Comparison of ENCODE assay signal across 17 mouse cellular contexts in the genomic region with DNA sequence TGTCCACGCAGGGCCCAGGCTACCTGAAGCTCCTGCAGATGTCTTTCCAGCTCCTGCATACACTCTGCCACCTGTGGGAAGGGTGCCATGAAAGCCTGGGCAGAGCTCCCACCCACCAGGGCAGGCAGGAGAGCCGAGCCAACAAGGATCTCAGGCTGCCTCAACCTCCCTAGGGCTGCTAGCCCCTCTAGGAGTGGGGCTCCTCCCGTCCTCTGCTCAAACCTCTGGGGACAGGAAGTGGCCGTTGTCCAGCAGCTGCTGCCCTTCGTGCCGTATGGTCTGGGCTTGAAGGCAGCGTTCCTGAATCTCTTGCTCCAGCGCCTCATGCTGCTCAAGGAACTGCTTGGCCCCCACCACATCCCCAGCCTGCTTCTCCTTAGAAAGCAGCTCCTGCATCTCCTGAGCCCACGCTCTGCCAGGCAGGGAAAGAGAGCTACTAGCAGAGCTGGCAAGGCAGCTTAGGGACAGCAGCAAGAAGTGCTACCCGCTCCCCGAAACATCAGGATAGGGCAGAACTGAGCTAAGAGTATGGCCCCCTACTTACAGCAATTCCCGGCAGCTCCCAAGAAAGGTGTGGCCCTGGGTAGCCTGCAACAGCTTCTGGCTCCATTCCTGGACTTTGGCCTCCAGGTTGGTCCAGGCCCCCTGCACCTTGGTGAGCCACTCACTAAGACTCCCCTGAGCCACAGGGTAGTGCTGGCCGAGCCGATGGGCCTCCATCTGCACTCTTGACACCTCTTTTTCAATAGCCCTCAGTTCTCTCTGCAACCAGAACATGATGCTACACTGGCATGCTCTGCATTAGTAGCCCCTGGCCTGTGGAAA. TPM values are rescaled to one million over a fixed set of nuclear protein-coding genes. Genes with fewer than 3 reads are reported as not detected.
DNase-seq lines count a peak whose midpoint lies in the region; ATAC-seq lines count a peak whose summit lies in the region.
"Had no signal": no experiment of that assay in that cellular context is flagged by ENCODE, and none has a peak within 500 bp of the region (broad histone marks: within the 10 kb centered on the region; RNA-seq: fewer than 3 reads in every experiment).

No protein-coding gene starts in this region.

- H3K9me3 ChIP-seq in heart, embryonic 16.5 days (replicated peaks; ENCODE audit: control insufficient read depth, low read length): no peaks in the 10 kb centered on the region
- H3K9me3 ChIP-seq in midbrain, embryonic 11.5 days (ENCODE audit: control insufficient read depth, low read length): no peaks in the 10 kb centered on the region
- no peaks in the 10 kb centered on the region for H3K9me3 ChIP-seq in midbrain, embryonic 16.5 days (replicated peaks; ENCODE audit: control insufficient read depth, low read length, poor library complexity, severe bottlenecking)
- H3K9me3 ChIP-seq in neural tube, embryonic 15.5 days (replicated peaks): no peaks in the 10 kb centered on the region
- H3K9me3 ChIP-seq: G1E; heart, embryonic 13.5 days; liver, embryonic 12.5 days had no signal

- peaks cover 6% of the 10 kb centered on the region for H3K36me3 ChIP-seq in heart, embryonic 16.5 days (ENCODE audit: control insufficient read depth, insufficient read depth)
- 0 out of 2 replicates have a peak, but pooled peaks cover under 1% of the 10 kb centered on the region for H3K36me3 ChIP-seq in midbrain, embryonic 11.5 days (ENCODE audit: control insufficient read depth, insufficient read depth, low read length)
- H3K36me3 ChIP-seq in midbrain, embryonic 16.5 days (ENCODE audit: control insufficient read depth, insufficient read depth, low read length): peaks cover 4% of the 10 kb centered on the region; the same call in 1 of the 2 replicates
- peaks cover 9% of the 10 kb centered on the region for H3K36me3 ChIP-seq in neural tube, embryonic 15.5 days
- H3K36me3 ChIP-seq: G1E had no signal

- no peak for DNase-seq in heart, adult 9 months (ENCODE audit: low spot score in 2 of 2)
- DNase-seq in midbrain, embryonic 11.5 days (ENCODE audit: low spot score, missing footprints): peak; percentile 61
- DNase-seq in left cerebral cortex, postnatal 4 days: peak; percentile 48
- peak; percentile 74 for DNase-seq in telencephalon, adult 2 months (ENCODE audit: low read depth, low spot score)
- DNase-seq in spleen, adult 18-20 months: no peak
- DNase-seq: B cell, adult 2 months; cerebellum, adult 2 months; gastrocnemius, adult 2 months; thymus, postnatal 14 days had no signal

- 0 out of 2 replicates have a peak, but pooled peaks cover 6% of the 10 kb centered on the region for H3K4me1 ChIP-seq in heart, embryonic 16.5 days (ENCODE audit: control insufficient read depth, insufficient read depth, low read length)
- no peaks in the 10 kb centered on the region for H3K4me1 ChIP-seq in midbrain, embryonic 11.5 days (ENCODE audit: control insufficient read depth, insufficient read depth, low read length)
- no peaks in the 10 kb centered on the region for H3K4me1 ChIP-seq in midbrain, embryonic 16.5 days (ENCODE audit: control insufficient read depth, insufficient read depth, low read length)
- H3K4me1 ChIP-seq in neural tube, embryonic 15.5 days: no peaks in the 10 kb centered on the region

- no peak overlapping the region for H3K27ac ChIP-seq in heart, embryonic 16.5 days (ENCODE audit: low read length)
- H3K27ac ChIP-seq in midbrain, embryonic 11.5 days (ENCODE audit: low read depth, low read length): no peak overlapping the region
- H3K27ac ChIP-seq in midbrain, embryonic 16.5 days (ENCODE audit: low read length): no peak overlapping the region
- no peak overlapping the region for H3K27ac ChIP-seq in neural tube, embryonic 15.5 days (replicated peaks)
- H3K27ac ChIP-seq: gastrocnemius, adult 2 months; heart, embryonic 13.5 days; liver, embryonic 12.5 days; macrophage had no signal

- H3K4me2 ChIP-seq in heart, embryonic 16.5 days (ENCODE audit: low read depth, low read length): no peak overlapping the region
- H3K4me2 ChIP-seq in midbrain, embryonic 11.5 days: no peak overlapping the region
- no peak overlapping the region for H3K4me2 ChIP-seq in midbrain, embryonic 16.5 days (ENCODE audit: low read length)
- no peak overlapping the region for H3K4me2 ChIP-seq in neural tube, embryonic 15.5 days
- H3K4me2 ChIP-seq: heart, embryonic 13.5 days; liver, embryonic 12.5 days had no signal

- WGBS in heart, embryonic 16.5 days: 64% methylated on average over 14 of the region's 14 CpGs
- 73% methylated on average over 14 of the region's 14 CpGs for WGBS in midbrain, embryonic 11.5 days
- 65% methylated on average over 14 of the region's 14 CpGs for WGBS in midbrain, embryonic 16.5 days
- 74% methylated on average over 14 of the region's 14 CpGs for whole genome bisulfite sequencing in neural tube, embryonic 15.5 days

- intact Hi-C loops in left cerebral cortex, postnatal 4 days (cut with DNase I): no loop called here

- 0 out of 2 replicates have a peak overlapping the region, but pooled peaks have one; percentile 2 for H3K9ac ChIP-seq in heart, embryonic 16.5 days (ENCODE audit: low read length)
- H3K9ac ChIP-seq in midbrain, embryonic 11.5 days (ENCODE audit: low read length): no peak overlapping the region
- H3K9ac ChIP-seq in midbrain, embryonic 16.5 days (ENCODE audit: low read depth, low read length): no peak overlapping the region
- H3K9ac ChIP-seq in neural tube, embryonic 15.5 days (replicated peaks): no peak overlapping the region
- H3K9ac ChIP-seq: heart, embryonic 13.5 days; liver, embryonic 12.5 days had no signal

- ATAC-seq in heart, embryonic 16.5 days (replicated peaks; ENCODE audit: extremely low read depth, insufficient read depth, low FRiP score): no peak
- no peak for ATAC-seq in midbrain, embryonic 11.5 days (ENCODE audit: low FRiP score)
- no peak for ATAC-seq in midbrain, embryonic 16.5 days
- ATAC-seq in neural tube, embryonic 15.5 days (ENCODE audit: low FRiP score): no peak
- ATAC-seq: inflammation-experienced regulatory T-cells, adult 6 months; liver, embryonic 12.5 days had no signal

- H3K27me3 ChIP-seq in heart, embryonic 16.5 days (ENCODE audit: control insufficient read depth, insufficient read depth, low read length): no peaks in the 10 kb centered on the region; the same call in 1 of the 2 replicates
- no peaks in the 10 kb centered on the region for H3K27me3 ChIP-seq in midbrain, embryonic 11.5 days (ENCODE audit: control insufficient read depth, insufficient read depth, low read length)
- H3K27me3 ChIP-seq in midbrain, embryonic 16.5 days (ENCODE audit: control insufficient read depth, insufficient read depth, low read depth, low read length): no peaks in the 10 kb centered on the region
- no peaks in the 10 kb centered on the region for H3K27me3 ChIP-seq in neural tube, embryonic 15.5 days (replicated peaks)

- H3K4me3 ChIP-seq in heart, embryonic 16.5 days (ENCODE audit: low read length): no peak overlapping the region
- H3K4me3 ChIP-seq in midbrain, embryonic 11.5 days (ENCODE audit: low read depth, low read length): no peak overlapping the region
- no peak overlapping the region for H3K4me3 ChIP-seq in midbrain, embryonic 16.5 days (ENCODE audit: low read depth, low read length)
- no peak overlapping the region for H3K4me3 ChIP-seq in neural tube, embryonic 15.5 days (replicated peaks)
- H3K4me3 ChIP-seq: gastrocnemius, adult 2 months; heart, embryonic 13.5 days; liver, embryonic 12.5 days had no signal

RNA-seq across cellular contexts. Expression of gene Pla2g4b, which starts 13.5 kb away (rescaled TPM):
- 1.8 and 2.3 TPM in 2 replicates for polyA plus RNA-seq in heart, embryonic 16.5 days (2015; fragmentation: Nextera tagmentation; extraction: Ambion mirVana)
- polyA plus RNA-seq in midbrain, embryonic 11.5 days (2014; fragmentation: Nextera tagmentation; extraction: Ambion mirVana): 1.5 and 2.3 TPM in 2 replicates
- 3.9 and 5.0 TPM in 2 replicates for polyA plus RNA-seq in midbrain, embryonic 16.5 days (2015; fragmentation: Nextera tagmentation; extraction: Ambion mirVana)
- 1 to 10 TPM; 7.1 to 8.1 TPM for total RNA-seq in left cerebral cortex, postnatal 4 days (2021)
- 2.4 and 2.8 TPM in 2 replicates for polyA plus RNA-seq in neural tube, embryonic 15.5 days (2015; fragmentation: Nextera tagmentation; extraction: Ambion mirVana)

RNA-seq across cellular contexts. Expression of gene Gm28042, which starts 19.4 kb away (rescaled TPM):
- 2.0 and 2.2 TPM in 2 replicates for polyA plus RNA-seq in heart, embryonic 16.5 days (2015; fragmentation: Nextera tagmentation; extraction: Ambion mirVana)
- polyA plus RNA-seq in midbrain, embryonic 11.5 days (2014; fragmentation: Nextera tagmentation; extraction: Ambion mirVana): 3.6 and 3.9 TPM in 2 replicates
- 4.6 and 6.3 TPM in 2 replicates for polyA plus RNA-seq in midbrain, embryonic 16.5 days (2015; fragmentation: Nextera tagmentation; extraction: Ambion mirVana)
- 1 to 10 TPM; 3.7 to 5.4 TPM for total RNA-seq in left cerebral cortex, postnatal 4 days (2021)
- 4.4 and 5.1 TPM in 2 replicates for polyA plus RNA-seq in neural tube, embryonic 15.5 days (2015; fragmentation: Nextera tagmentation; extraction: Ambion mirVana)
- polyA plus RNA-seq: macrophage had no signal

RNA-seq across cellular contexts. Expression of gene Jmjd7, which starts 19.4 kb away (rescaled TPM):
- 16.7 and 17.3 TPM in 2 replicates for polyA plus RNA-seq in heart, embryonic 16.5 days (2015; fragmentation: Nextera tagmentation; extraction: Ambion mirVana)
- polyA plus RNA-seq in midbrain, embryonic 11.5 days (2014; fragmentation: Nextera tagmentation; extraction: Ambion mirVana): 18.8 and 19.1 TPM in 2 replicates
- 16.7 and 19.7 TPM in 2 replicates for polyA plus RNA-seq in midbrain, embryonic 16.5 days (2015; fragmentation: Nextera tagmentation; extraction: Ambion mirVana)
- 10 to 100 TPM; 10.2 to 11.1 TPM for total RNA-seq in left cerebral cortex, postnatal 4 days (2021)
- 20.3 and 20.7 TPM in 2 replicates for polyA plus RNA-seq in neural tube, embryonic 15.5 days (2015; fragmentation: Nextera tagmentation; extraction: Ambion mirVana)

Comparison
In these comparisons a context has a peak if more than half of its experiments do, and no peak if none do; other contexts are left out.
1. DNase-seq: peak in midbrain, embryonic 11.5 days (single experiment), left cerebral cortex, postnatal 4 days (single experiment) and telencephalon, adult 2 months (single experiment); none in heart, adult 9 months (0 of 2) and spleen, adult 18-20 months (0 of 2).